ENCODE assay signal across 23 mouse cellular contexts in genomic region chr17:73148607-73149006, GRCm38 (mm10). TPM values are rescaled to one million over a fixed set of nuclear protein-coding genes. Genes with fewer than 3 reads are reported as not detected.
A peak's percentile ranks its signal among the peaks of the same experiment; 100 is the strongest.
DNase-seq lines count a peak whose midpoint lies in the region; ATAC-seq lines count a peak whose summit lies in the region.
"Had no signal": no experiment of that assay in that cellular context is flagged by ENCODE, and none has a peak within 500 bp of the region (broad histone marks: within the 10 kb centered on the region; RNA-seq: fewer than 3 reads in every experiment).

No protein-coding gene starts in this region.

- H3K4me2 ChIP-seq in kidney, embryonic 16.5 days (replicated peaks; ENCODE audit: low read depth, low read length) = no peak overlapping the region
- H3K4me2 ChIP-seq in intestine, embryonic 14.5 days (ENCODE audit: low read length) = no peak overlapping the region
- no peak overlapping the region for H3K4me2 ChIP-seq in hindbrain, embryonic 11.5 days (replicated peaks; ENCODE audit: low read depth, low read length)
- H3K4me2 ChIP-seq: embryonic facial prominence, embryonic 15.5 days; heart, embryonic 13.5 days; hindbrain, embryonic 13.5 days had no signal

- intact Hi-C loops in heart, postnatal 10 days (cut with DNase I) = no loop called here

- H3K36me3 ChIP-seq in heart, embryonic 10.5 days = no peaks in the 10 kb centered on the region
- H3K36me3 ChIP-seq in kidney, embryonic 16.5 days (ENCODE audit: insufficient read depth, low read length) = no peaks in the 10 kb centered on the region
- no peaks in the 10 kb centered on the region for H3K36me3 ChIP-seq in intestine, embryonic 14.5 days (ENCODE audit: control insufficient read depth, insufficient read depth, low read length)
- H3K36me3 ChIP-seq in hindbrain, embryonic 11.5 days (ENCODE audit: control insufficient read depth, insufficient read depth, low read length) = no peaks in the 10 kb centered on the region
- H3K36me3 ChIP-seq: embryonic facial prominence, embryonic 15.5 days; forebrain, embryonic 10.5 days; hindbrain, embryonic 13.5 days had no signal

- DNase-seq in heart, embryonic 10.5 days (ENCODE audit: low spot score) = peak; percentile 19
- DNase-seq in heart, postnatal 10 days = no peak
- no peak for DNase-seq in kidney, postnatal 10 days
- no peak for DNase-seq in intestine, embryonic 14.5 days (ENCODE audit: low spot score)
- peak; percentile 37 to 38 for DNase-seq in kidney, postnatal 36 days
- no peak for DNase-seq in hindbrain, embryonic 11.5 days (ENCODE audit: low spot score)
- no peak for DNase-seq in layer of hippocampus, adult 9-11 months
- DNase-seq: adrenal gland, adult 2 months; adrenal gland, postnatal 25 days; cerebellum, adult 8-10 months; cerebellum, postnatal 14 days; embryo, embryonic 11 days; gastrocnemius, adult 2 months; gastrocnemius, postnatal 25 days; heart, postnatal 4 days had no signal

- no peaks in the 10 kb centered on the region for H3K4me1 ChIP-seq in heart, embryonic 10.5 days
- no peaks in the 10 kb centered on the region for H3K4me1 ChIP-seq in kidney, embryonic 16.5 days (ENCODE audit: insufficient read depth, low read length)
- H3K4me1 ChIP-seq in intestine, embryonic 14.5 days (replicated peaks; ENCODE audit: control insufficient read depth, insufficient read depth, low read length) = no peaks in the 10 kb centered on the region
- H3K4me1 ChIP-seq in hindbrain, embryonic 11.5 days (replicated peaks; ENCODE audit: control insufficient read depth, insufficient read depth, low read length) = no peaks in the 10 kb centered on the region
- H3K4me1 ChIP-seq: forebrain, embryonic 10.5 days; hindbrain, embryonic 13.5 days had no signal

- WGBS in heart, embryonic 10.5 days = 85% methylated on average over 2 of the region's 2 CpGs
- 51% methylated on average over 2 of the region's 2 CpGs for WGBS in kidney, embryonic 16.5 days
- 78% methylated on average over 2 of the region's 2 CpGs for WGBS in intestine, embryonic 14.5 days
- WGBS in hindbrain, embryonic 11.5 days = 89% methylated on average over 2 of the region's 2 CpGs

- no peak overlapping the region for H3K27ac ChIP-seq in heart, embryonic 10.5 days
- no peak overlapping the region for H3K27ac ChIP-seq in kidney, embryonic 16.5 days (ENCODE audit: low read length)
- H3K27ac ChIP-seq in intestine, embryonic 14.5 days (ENCODE audit: low read depth) = no peak overlapping the region
- no peak overlapping the region for H3K27ac ChIP-seq in hindbrain, embryonic 11.5 days (ENCODE audit: low read depth, low read length)
- H3K27ac ChIP-seq: embryonic facial prominence, embryonic 15.5 days; forebrain, embryonic 10.5 days; gastrocnemius, adult 2 months; heart, embryonic 13.5 days; hindbrain, embryonic 13.5 days had no signal

- ATAC-seq in kidney, embryonic 16.5 days (ENCODE audit: low FRiP score, low TSS enrichment) = 0 out of 2 replicates have a peak, but pooled peaks have one; percentile 59
- ATAC-seq in intestine, embryonic 14.5 days (replicated peaks; ENCODE audit: low FRiP score, low TSS enrichment, low read depth) = 0 out of 2 replicates have a peak, but pooled peaks have one; percentile 43
- no peak for ATAC-seq in hindbrain, embryonic 11.5 days (ENCODE audit: low FRiP score)
- ATAC-seq: forebrain, embryonic 14.5 days; Patski had no signal

- H3K9ac ChIP-seq in kidney, embryonic 16.5 days (replicated peaks; ENCODE audit: low read length) = no peak overlapping the region
- H3K9ac ChIP-seq in intestine, embryonic 14.5 days (ENCODE audit: low read length) = no peak overlapping the region
- H3K9ac ChIP-seq in hindbrain, embryonic 11.5 days (ENCODE audit: low read depth, low read length) = no peak overlapping the region
- H3K9ac ChIP-seq: embryonic facial prominence, embryonic 15.5 days; heart, embryonic 13.5 days; hindbrain, embryonic 13.5 days had no signal

- no peaks in the 10 kb centered on the region for H3K9me3 ChIP-seq in heart, embryonic 10.5 days
- no peaks in the 10 kb centered on the region for H3K9me3 ChIP-seq in kidney, embryonic 16.5 days (ENCODE audit: low read length)
- no peaks in the 10 kb centered on the region for H3K9me3 ChIP-seq in intestine, embryonic 14.5 days (ENCODE audit: control insufficient read depth, low read length)
- no peaks in the 10 kb centered on the region for H3K9me3 ChIP-seq in hindbrain, embryonic 11.5 days (ENCODE audit: control insufficient read depth, low read length)
- H3K9me3 ChIP-seq: embryonic facial prominence, embryonic 15.5 days; forebrain, embryonic 10.5 days; heart, embryonic 13.5 days; hindbrain, embryonic 13.5 days had no signal

- no peak overlapping the region for H3K4me3 ChIP-seq in heart, embryonic 10.5 days
- H3K4me3 ChIP-seq in kidney, embryonic 16.5 days (ENCODE audit: low read length) = no peak overlapping the region
- no peak overlapping the region for H3K4me3 ChIP-seq in intestine, embryonic 14.5 days (ENCODE audit: low read depth, low read length)
- no peak overlapping the region for H3K4me3 ChIP-seq in hindbrain, embryonic 11.5 days (ENCODE audit: low read depth, low read length)
- H3K4me3 ChIP-seq: embryonic facial prominence, embryonic 15.5 days; erythroblast, embryonic 14.5 days; forebrain, embryonic 10.5 days; gastrocnemius, adult 2 months; heart, embryonic 13.5 days; hindbrain, embryonic 13.5 days had no signal

- H3K27me3 ChIP-seq in heart, embryonic 10.5 days (ENCODE audit: insufficient read depth, poor library complexity, severe bottlenecking) = no peaks in the 10 kb centered on the region
- H3K27me3 ChIP-seq in kidney, embryonic 16.5 days (ENCODE audit: insufficient read depth, low read length) = no peaks in the 10 kb centered on the region
- no peaks in the 10 kb centered on the region for H3K27me3 ChIP-seq in intestine, embryonic 14.5 days (replicated peaks; ENCODE audit: control insufficient read depth, insufficient read depth, low read length)
- no peaks in the 10 kb centered on the region for H3K27me3 ChIP-seq in hindbrain, embryonic 11.5 days (ENCODE audit: control insufficient read depth, insufficient read depth, low read length)
- H3K27me3 ChIP-seq: embryonic facial prominence, embryonic 15.5 days; heart, embryonic 13.5 days; hindbrain, embryonic 13.5 days; Patski had no signal

RNA-seq across cellular contexts. Expression of gene Lclat1, which starts 40.8 kb away (rescaled TPM):
- polyA plus RNA-seq in heart, embryonic 10.5 days (2016; fragmentation: Nextera tagmentation; extraction: Ambion mirVana) = 24.4 and 37.9 TPM in 2 replicates
- total RNA-seq in heart, postnatal 10 days (2021) = 100 to 1,000 TPM; 139 to 218 TPM
- polyA plus RNA-seq in kidney, embryonic 16.5 days (2015; fragmentation: Nextera tagmentation; extraction: Ambion mirVana) = 16.9 and 20.0 TPM in 2 replicates
- 29.2 and 34.6 TPM in 2 replicates for polyA plus RNA-seq in intestine, embryonic 14.5 days (2014; fragmentation: Nextera tagmentation; extraction: Ambion mirVana)
- 16.7 and 17.2 TPM in 2 replicates for polyA plus RNA-seq in hindbrain, embryonic 11.5 days (2014; fragmentation: Nextera tagmentation; extraction: Ambion mirVana)
- polyA plus RNA-seq: erythroblast, embryonic 14.5 days had no signal

Comparison
In these comparisons a context has a peak if more than half of its experiments do, and no peak if none do; other contexts are left out.
1. DNase-seq: peak in heart, embryonic 10.5 days (single experiment) and kidney, postnatal 36 days (2 of 2); none in heart, postnatal 10 days (0 of 2), kidney, postnatal 10 days (single experiment), intestine, embryonic 14.5 days (single experiment), hindbrain, embryonic 11.5 days (single experiment) and layer of hippocampus, adult 9-11 months (single experiment).